Mouse (Mus musculus): ENCODE measurements around the gene Tenm4.
"Not testable (repeated sequence)": the region's sequence is repeated elsewhere in the genome, so short reads cannot be mapped to it uniquely, and the experiment has no call there.

The Tenm4 gene

DNA sequence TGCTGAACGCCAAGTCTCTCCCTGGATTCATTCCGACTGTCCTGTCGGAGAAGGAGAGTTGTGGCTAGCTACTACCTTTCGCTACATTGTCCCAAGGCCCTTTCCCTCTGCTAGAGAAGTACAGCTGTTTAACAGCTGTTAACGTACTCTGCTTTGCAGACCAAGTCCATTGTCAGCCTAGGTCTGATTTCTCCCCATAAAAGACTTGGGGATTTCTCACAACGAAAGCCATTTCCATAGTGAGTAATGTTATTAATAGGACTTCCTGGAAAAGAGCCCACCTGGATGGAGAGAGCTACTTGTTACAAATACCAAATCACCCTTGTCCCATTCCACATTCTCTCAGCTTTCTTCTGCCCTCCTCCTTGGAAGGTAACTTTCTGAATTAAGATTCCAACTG lies 417.5 kb downstream of the Tenm4 start:
- no peak for DNase-seq (ENCODE audit: low spot score)

DNA sequence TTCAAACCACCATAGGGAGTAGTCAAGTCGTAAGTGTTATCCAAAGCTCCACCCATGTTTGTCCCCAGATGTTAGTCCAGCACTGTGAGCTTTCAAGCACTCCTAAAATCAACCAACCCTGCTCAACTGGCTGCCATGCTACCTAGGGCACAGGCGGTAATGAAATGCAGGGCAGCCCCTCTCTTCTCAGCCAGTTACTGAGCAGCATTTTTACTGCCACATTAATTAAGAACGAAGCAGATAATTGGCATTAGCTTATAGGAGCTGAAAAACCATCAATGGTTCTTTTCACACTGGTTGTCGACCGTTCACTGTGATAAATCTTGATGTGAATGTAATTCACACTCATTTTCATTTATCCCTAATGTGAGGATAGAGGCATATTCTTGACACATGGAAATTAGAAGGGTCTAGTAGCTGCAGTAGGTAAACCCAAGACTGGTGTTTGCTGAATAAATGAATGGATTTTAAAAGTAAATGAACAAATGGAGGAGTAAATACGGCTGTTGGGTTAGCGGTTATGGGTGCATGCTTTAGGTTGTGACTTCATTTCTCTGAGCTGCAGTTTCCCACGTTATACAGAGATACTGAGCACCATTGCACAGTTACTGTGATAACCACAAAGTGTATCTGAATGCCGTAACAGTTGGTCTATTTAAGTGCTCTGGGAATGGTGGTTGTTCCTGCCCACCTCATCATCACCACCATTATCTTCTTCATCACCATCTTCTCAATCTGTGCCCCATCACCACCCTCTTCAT lies 424.7 kb downstream of the Tenm4 start:
- no peak for DNase-seq (ENCODE audit: low spot score)

DNA sequence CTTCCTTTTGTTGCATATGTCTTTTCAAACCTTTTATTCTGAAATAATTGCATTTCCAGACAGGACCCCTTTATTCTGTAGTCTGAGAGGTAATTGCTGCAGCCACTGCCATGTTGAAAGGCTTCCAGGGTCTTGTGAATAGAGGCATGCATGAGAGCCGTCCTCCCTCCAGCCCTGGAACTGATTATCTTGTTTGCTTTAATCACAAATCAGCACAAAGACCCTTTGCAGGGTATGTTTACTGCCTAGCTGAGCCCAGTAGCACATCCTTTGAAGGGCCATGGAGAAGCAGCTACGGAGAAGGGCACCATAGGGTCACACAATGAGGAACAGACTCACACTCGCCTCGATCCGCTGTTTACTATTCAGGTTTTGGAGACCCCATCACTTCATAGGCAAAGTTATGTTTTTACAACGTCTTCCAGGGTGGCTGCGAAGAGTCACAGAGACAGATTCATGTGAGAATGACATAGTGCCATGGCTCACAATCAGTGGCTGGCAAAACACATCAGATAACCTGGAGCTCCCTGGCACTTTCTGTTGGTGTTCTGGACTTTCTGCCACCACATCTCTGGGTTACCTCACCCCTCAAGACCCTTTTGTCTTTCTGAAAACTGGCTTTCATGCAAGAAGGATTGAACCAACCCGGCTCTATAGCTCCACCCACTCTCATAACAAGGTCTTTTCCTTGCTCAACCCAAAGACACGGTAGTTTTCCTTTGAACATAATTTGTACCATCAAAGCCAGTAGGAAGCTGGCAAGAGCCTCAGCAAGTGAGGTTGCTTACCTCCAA lies 425.6 kb downstream of the Tenm4 start:
- DNase-seq (ENCODE audit: low spot score) = no peak

DNA sequence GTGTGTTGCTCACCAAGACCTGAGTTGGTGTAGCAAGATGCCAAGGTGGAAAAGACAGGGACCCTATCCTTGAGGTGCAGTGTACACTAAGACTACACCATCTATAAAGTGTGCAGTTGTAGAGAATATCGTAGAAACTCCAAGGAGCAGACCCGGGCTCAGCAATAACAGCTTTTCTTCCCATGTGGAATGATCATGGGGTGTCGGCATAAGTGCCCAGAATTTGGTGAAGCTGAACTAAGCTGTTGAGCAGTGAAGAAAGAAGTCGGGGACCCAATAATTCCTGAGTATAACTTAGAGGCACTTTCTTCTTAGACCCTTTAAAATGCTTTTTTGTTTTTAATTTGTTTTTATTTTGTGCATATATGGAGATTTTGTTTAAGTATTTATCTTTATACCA lies 426.8 kb downstream of the Tenm4 start:
- no peak for DNase-seq (ENCODE audit: low spot score)

DNA sequence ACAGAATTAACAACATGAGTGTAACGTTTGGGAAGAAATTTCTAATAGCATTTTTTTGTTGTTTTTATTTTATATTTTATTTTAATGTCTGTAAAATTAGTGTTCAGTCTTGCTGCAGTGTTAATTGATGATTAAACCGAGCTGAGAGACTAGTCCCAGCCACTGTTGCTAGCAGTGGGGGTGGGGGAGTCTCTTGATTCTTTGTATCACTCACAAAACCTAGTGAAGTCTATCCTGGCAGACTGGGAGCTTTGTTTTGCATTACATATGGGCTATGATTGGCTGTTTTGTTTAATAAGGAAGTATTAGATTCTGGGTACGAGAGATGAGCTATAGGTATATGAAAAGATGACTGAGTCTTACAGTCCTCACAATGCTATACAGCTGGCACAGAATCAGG lies 428.0 kb downstream of the Tenm4 start:
- DNase-seq (ENCODE audit: low spot score) = no peak

DNA sequence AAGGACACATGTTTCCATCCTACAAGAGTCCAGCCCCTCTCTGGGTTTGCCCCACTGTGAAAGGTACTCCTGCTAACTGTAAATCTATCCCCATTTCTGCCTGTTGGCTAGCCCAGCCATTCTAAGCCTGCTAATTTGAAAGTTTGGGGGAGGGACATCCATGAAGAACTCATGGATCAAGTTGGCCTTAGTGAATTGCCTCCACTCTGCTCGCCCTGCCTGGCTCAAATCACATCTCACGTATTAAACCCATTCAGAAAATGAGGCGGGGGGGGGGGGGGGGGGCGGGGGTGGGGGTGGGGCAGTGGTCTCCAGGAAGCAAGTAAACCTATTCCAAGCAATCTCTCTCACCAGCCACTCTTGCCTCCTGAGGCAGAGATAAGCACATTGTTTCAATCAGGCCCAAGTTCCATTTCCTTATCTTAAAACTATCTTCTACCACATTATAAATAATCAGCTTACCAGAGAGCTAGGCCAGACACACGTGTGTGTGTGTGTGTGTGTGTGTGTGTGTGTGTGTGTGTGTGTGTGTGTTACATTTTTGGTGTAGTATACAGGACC lies 429.4 kb downstream of the Tenm4 start:
- no peak for DNase-seq (ENCODE audit: low spot score)

DNA sequence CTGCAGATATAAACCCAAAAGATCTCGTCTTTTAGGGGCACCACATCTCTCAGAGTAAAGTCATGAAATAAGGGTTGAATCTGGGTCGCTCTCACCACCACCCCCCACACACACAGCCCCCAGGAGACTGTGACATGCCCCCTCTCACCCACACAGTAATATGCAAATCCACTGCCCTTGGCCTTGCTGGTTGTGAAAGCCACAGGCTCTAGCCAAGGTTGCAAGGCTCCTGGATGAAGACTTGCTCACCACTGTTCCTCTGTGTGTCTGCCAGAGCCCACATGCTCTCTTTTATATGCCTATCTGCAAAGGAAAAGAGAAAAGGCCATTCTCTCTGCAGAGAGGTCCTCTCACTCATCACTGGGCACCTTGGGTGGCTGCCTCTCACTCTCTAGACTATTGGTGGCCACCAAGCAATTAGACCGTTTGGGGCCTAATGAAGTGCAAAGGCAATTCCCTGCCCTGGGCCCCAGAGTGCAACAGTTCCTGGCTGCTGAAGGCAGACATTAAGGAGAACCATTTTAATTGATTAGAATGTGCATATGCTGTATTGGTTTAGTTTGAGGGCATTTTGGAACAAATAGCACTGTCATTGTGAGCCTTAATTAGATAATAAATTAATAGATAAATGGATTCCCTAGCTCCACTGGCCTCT lies 433.2 kb downstream of the Tenm4 start:
- DNase-seq (ENCODE audit: low spot score) = no peak

DNA sequence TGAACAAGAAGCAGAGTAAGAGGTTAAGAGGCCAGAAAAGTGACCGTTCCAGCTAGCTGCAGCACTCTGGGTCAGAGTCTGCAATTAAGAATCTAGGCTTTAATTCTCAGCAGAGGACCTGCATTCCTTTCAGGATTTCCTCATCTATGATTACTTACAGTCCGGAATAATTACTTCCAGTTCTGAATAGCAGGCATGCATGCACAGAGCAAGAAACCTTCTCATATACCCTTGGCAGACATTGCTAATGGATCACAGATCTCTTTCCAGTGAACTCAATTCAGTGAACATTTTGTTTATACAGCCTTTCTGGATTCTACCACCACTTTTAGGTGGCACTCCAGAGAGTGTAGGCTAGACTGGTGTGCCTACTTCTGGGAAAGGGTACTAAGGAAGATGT lies 434.3 kb downstream of the Tenm4 start:
- DNase-seq (ENCODE audit: low spot score) = no peak

DNA sequence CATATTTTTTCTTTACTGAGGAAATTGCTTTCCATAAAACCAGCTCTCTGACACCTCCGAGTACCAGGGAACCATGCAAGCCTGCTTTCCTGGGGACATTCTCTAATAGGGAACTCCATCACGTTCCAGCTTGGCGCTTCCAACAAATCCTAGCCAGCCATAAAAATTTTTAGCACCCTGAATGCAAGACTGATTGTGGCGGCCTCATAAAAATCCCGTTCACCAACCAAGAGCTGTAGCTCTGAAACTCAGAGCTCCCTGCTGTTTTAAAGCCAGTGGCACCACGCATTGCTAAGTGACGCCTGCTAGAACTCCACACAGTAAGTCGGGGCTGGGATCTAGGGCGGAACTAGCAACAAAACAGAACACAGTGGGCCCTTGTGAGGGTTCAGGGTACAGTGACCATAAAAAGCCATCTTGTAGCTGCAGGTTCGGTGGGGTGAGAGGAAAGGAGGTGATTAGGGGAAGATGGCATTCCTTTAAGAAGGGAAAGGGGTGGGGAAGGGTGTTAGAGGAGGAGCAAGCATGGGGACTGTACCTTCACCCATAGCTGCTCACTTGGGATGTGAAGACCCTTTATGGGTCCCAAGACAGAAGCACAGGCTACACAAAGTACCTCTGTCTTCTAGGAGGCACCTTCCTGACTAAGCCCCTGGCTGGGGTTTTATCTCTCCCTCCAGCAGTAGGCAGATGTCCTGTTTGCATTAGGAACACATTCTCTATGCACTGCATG lies 439.0 kb downstream of the Tenm4 start:
- no peak for DNase-seq (ENCODE audit: low spot score)

DNA sequence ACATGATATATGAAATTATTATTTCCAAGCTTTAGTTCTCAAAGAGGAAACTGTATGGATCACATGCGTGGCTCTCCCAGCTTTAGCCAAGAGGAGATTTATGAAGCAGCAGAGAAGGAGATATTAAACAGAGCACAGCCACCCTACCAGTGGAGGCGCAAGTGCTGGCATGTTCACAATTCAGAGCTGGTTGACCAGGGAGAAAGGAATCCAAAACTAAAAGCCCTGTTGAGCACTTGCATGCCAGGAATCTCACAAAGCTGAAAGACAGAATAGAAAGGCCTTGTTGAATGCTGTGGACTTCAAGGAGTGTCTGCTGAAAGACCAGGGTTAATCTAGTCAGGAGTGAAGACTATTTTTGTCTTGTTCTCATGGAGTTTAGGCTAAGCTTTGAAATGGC lies 446.3 kb downstream of the Tenm4 start:
- no peak for DNase-seq (ENCODE audit: low spot score)

DNA sequence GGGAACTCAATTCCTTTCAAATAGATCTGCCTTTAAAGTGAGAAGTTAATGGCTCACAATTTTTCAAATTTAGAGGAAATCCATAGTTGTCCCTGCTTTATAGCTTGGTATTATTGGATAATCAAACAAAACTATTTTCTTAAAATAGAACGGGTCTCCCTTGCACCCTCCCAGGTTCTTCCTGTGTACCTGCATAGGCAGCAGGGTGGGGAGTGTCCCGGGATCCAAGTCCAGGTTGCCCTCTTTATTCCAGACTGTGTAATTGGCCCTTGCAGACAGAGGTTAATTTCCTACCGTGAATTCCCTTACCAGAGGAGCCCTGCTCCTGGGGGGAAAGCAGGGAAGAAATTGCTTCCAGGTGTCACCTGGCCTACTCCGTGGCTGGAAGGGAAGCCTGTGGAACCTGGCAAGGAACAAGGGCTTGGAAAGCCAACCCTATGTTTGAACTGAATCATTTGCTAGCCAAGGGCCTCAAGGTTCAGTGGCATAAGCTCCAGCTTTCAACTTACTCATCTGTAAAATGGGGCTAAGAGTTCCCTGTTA lies 449.0 kb downstream of the Tenm4 start:
- no peak for DNase-seq (ENCODE audit: low spot score)

DNA sequence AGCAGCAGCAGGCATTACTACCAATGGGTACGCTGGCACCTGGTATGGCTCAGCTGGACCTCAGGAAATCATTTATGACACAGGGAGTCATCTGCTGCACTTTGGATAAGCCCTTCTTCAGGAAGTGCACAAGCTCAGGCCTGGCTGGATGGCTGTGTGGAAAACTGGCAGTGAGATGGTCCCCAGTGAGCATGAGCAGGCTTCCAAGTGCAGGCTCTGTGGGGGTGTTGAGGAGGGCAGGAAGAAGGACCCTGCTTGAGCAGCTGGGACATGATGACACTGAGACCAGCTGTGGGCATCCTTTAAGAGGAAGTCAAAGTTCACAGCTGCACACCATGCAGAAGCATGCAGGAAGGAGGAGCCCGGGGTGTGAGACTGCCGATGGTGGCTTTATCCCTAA lies 455.3 kb downstream of the Tenm4 start:
- no peak for DNase-seq (ENCODE audit: low spot score)

DNA sequence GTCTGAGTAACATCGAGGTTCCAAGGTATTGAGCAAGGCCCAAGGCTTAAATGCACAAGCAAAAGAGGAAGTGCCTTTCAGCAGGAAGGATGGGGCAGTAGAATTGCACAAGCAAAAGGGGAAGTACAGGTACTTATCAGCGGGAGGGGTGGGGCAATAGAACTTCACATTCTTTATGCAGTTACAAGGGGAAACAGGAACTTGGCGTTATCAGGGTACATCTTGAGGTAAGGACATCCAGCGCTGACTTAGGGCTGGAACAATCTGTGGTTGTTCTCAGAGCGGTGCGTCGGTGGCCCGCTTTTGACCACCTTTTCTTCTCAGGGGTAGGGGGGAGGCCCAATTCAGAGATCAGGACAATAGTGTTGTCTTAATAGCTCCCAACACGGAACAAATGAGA lies 459.5 kb downstream of the Tenm4 start:
- not testable (repeated sequence) for DNase-seq (ENCODE audit: low spot score)

DNA sequence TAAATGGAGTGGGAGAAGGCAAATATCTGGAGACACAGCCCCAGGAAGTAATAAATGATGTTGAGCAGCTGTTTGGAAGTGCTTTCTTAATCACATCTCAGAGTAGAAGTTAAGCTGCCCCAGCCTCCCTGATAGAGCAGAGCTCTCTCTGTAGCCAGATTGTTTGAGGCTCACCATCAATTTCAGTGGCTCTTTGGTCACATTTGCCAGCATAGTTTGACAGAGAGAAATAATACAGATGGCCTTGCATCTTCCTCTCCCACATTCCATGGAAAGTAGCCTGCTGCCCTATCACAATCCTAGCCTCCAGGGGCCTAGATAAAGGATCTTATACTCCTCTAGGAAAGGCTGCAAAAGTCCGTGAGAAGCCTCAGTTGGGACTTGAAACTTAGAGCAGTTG lies 462.0 kb downstream of the Tenm4 start:
- DNase-seq (ENCODE audit: low spot score) = no peak

DNA sequence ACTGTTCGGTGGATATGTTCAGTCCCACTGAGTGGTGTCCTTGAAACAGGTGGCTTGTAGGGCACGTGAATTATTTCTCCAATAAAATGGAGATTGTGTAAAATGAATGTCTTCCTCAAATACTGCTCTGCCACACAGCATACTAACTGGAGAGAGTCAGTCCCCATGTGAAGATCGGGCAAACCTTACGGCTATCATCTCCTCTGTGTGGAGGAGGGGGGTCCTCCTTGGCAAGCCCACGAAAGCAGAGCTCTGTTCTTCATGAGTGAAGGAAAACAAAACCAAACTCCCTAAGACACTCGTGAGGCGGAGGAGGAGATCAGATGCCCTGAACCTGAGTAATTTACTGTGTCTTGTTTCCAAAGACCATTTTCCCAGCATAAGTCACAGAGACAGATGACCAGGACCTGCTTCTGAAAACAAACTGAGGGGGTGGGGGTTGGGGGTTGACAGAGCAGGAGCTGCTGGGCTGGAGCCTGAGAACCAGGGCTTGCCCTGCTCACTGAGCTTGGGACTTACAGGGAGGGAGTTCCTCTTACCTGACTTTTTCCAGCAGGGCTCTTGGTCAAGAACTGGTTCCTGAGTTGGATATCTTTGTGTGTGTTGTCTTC lies 464.9 kb downstream of the Tenm4 start:
- DNase-seq (ENCODE audit: low spot score) = no peak

DNA sequence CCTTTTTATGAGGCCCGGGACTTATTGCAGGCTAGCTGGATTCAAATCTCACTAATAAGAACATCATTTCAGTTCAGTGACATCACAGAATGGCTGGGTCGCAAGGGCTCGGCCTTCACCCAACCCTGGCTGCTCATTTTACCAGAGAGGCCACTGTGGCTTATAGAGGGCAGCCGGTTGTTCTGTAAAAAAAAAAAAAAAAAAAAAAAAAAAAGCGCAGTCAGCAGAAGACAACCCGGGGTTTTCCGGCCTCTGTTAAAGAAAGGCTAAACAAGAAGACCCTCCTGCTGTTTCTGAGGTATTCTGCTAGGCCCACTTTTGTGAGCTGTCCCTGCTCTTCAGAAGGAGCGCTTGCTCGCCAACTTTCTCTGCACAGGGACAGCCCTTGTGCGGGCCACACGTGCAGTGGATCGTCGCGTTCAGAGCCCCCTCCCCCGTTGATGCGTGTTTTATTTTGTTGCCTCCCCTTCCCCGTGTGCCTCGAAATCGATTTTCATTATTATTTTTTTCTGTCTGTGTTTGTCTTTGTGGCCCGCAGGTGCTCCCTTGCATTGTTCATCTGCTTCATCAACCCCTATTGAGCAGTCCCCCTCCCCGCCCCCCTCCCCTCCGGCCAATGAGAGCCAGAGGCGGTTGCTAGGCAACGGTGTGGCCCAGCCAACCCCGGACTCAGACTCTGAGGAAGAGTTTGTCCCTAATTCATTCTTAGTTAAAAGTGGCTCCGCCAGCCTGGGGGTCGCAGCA lies 472.6 kb downstream of the Tenm4 start:
- no peak for DNase-seq (ENCODE audit: low spot score)

DNA sequence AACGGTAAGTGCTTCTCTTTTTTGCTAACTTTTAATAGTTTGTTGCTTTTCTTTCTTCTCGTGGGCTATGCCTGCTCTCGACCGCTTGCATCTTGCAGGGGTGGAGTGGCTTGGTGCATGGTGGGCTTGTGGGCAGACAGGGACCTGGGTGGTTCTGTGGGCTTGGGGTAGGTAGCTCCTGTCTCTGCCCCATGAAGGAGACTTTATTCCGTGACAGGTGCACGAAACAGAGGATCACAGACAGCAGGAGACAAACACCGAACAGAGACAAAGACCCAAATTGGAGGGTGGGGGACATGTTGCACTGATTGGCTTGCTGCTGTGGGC lies 473.1 kb downstream of the Tenm4 start:
- no peak for DNase-seq (ENCODE audit: low spot score)

DNA sequence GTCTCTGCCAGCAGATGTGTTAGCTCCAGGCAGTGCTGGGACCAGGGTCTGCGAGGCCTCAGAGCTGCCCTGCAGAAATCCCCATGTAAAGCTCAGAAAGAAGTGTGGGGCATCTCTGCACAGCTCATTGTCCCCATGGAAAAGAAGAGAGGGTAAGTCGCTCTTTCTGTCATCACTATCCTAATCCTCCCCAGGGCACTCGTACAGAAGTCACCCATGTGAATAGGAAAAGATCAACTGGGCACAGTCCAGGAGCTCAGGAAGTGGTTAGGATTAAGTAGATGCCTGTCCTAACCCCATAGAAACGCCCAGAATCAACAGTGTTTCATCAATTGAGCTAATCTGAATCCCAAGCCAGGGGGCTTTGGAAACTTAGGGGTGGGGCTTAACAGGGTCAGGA lies 476.6 kb downstream of the Tenm4 start:
- DNase-seq (ENCODE audit: low spot score) = no peak

DNA sequence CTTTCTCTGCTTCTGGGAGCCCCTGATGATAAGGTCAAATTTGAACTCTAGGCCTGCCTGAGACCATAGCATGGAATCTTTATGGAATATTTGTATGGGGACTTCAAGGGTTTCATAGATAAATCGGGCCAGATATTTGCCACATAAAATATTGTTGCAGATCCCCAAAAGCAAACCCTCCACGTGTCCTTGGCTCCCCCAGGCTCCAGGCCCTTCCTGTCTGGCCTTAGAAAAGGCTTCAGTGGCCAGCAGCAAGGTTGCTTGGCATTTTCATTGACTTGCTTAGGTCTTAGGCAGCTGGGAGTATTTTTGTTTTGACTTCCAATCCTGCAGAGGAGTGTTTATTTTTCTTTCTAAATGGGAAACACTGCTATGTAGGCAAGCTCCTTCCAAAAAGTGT lies 477.6 kb downstream of the Tenm4 start:
- DNase-seq (ENCODE audit: low spot score) = no peak

DNA sequence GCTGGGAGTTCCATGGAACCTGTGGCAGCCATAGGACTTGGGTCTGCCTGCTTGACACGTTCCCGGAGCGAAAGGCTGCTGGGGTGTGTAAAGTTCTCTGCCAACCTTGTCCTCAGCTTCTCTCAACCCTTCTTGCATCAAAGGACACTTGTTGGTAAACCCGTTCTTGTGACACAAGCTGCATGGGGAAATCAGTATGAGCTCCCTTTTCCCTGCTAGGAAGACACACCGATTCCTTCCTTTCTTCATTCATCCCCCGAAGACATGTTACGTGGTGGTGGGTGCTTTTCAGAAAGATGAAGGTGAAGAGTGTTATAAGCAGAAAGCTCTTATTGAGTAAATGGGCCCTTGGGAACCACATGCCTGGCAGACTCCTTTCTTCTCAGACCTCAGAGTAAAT lies 478.1 kb downstream of the Tenm4 start:
- no peak for DNase-seq (ENCODE audit: low spot score)

DNA sequence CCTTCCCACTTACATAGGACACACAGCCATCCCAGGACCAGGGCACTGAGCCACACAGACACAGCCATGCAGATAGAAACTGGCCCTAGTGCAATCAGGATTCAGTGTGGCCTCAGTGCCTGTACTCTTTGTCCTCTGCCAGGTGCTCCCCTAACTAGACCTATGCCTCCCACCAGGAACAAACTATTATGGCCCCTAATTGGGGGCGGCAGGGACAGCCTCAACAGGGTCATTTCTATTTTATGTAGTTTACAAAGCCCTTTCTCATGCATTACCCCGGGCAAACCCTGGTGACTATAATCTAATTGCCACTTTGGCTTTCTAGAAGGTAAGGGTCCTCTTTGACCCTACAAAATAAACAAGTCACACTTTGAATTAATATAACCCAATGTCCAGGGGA lies 479.4 kb downstream of the Tenm4 start:
- DNase-seq (ENCODE audit: low spot score) = no peak

Measured in urinary bladder, postnatal 10 days (tissue).